Mouse (Mus musculus) thymus, postnatal 25 days (tissue): ENCODE data around the gene H2-T3.
A peak's percentile ranks its signal among the peaks of the same experiment; 100 is the strongest.
"Not testable (repeated sequence)": the region's sequence is repeated elsewhere in the genome, so short reads cannot be mapped to it uniquely, and the experiment has no call there.

Source experiments
- DNase-seq: peaks from one replicate; pipeline ENCODE4 v3.0.0; 2022

H2-T3 gene

DNA sequence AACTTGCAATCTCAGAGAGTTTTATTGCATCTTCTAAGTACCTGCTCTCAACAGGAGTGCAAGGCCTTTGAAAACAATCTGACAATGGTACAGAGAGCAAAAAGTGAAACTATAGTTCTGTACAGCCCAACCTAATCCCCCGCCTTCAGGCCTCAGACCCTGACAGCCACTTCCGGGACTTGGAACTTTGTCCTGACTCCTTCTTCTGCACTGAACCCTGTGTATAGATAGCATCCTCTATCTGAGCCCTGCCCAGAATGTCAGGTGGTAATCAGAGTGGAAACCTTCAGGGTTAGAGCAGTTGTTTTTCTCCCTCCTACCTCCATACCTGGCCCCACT lies at the start of gene H2-T3:
Gene H2-T3 (minus strand): TSS at position 119 of the 339 bp plus-strand sequence.
- DNase-seq = peak; percentile 49

DNA sequence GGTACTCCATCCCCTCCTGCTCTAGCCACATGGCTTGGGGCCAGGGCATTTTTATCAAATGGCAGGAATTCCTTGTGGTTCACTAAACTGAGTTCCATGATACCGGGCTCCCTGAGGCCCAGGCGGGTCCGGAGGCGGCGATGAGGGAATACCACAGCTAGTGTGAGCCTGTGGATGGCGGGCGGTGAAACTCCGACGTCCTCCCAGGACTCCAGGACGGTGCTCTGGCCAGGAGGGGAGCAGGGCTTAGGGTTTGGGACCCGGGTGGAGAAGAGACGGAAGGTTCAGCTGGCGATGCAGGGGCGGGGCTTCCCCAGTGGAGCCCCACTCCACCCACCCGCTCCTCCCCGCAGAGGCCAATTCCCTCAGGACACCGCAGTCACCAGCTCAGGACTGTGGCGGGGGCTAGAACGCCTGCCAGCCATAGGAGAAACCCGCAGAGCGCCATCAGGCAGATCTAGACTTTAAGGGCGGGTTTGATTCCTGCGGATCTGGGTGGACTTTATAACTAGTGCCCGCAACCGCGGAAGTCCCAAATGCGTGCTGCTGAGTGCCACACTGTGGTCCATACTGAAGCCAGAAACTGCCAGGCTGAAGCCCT lies 47.3 kb upstream of the H2-T3 start:
- no peak for DNase-seq

DNA sequence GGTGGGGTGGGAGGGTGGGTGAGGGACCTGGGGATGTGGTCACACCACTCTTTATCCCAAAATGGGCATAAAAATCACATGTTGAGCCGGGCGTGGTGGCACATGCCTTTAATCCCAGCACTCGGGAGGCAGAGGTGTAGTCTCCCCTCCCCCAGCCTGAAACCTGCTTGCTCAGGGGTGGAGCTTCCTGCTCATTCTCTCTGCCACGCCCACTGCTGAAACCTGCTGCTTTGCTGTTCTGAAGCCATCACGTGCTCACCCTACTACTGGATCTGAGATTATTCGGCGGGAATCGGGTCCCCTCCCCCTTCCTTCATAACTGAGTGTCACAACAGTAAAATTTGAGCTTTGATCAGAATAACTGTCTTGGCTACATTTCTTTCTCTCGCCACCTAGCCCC lies 45.2 kb upstream of the H2-T3 start:
- peak; percentile 75 for DNase-seq

DNA sequence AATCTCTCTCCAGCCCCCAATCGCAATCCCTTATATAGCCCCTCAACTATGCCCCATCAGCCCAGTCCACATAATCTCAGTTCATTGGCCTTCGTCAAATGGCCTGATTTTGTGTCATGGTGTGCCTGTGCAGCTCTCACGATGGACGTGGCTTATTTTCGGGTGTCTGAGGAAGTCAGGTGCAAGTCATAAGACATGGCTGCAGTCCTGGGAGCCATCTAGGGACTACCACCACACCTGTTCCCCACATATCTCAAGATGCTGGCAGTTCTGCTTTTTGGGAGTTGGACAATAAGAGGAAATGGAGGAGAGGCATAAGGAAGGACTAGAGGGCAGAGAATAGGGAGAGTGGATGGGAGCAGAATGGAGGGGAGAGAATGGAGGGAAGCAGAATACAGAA lies 43.5 kb upstream of the H2-T3 start:
- DNase-seq = no peak

DNA sequence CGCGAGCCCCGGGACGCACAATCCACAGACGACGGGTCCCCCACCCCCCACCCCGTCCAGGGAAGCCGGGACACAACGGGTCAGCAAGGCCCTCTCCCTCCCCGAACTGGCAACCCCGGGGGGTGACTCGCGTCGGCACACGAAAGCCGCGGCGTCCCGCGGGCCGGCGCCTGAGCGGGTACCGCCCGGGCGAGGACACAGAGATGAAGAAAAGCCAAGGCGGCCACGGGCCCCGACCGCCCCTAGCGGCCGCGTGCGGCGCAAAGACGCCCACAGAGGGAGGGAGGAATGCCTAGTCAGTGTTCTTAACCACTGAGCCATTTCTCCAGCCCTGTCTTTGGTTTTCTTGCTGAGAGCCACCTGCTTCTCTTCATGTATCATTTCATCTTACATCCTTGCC lies 41.2 kb upstream of the H2-T3 start:
- DNase-seq = peak; percentile 85

DNA sequence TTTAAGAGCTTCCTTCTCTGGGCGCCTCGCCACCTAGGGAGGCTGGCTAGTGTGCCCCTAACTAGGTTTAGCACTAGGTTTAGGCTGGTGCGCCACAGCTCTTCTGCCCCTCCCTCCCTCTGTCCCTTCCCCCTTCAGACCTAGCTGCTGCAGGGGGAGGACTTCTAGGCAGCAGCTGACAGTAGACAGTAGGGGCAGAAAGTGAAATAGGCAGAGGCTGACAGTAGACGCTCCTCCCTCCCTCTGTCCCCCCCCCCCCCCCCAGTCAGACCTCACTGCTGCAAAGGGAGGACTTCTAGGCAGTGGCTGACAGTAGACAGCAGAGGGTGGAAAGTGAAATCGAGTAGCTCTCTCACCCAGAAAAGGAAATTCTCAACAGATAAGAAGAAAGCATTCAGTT lies 39.0 kb upstream of the H2-T3 start:
- peak; percentile 45 for DNase-seq

DNA sequence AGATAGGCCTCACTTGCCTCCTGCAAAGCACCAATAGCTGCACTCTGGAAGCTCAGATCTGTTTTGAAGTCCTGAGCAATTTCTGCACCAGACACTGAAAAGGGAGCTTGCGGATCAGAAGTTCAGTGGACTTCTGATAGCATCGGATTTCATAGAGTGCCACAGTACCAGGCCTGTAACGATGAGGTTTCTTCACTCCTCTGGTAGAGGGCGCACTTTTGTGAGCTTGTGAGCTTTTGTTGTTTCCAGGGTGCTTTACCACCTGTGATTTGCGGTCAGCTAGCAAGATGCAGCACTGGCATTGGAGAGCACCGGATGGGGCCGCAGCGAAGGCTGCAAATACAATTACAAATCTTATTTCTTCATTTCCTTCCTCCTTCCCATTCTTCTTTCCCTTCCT lies 36.8 kb upstream of the H2-T3 start:
- peak; percentile 77 for DNase-seq

DNA sequence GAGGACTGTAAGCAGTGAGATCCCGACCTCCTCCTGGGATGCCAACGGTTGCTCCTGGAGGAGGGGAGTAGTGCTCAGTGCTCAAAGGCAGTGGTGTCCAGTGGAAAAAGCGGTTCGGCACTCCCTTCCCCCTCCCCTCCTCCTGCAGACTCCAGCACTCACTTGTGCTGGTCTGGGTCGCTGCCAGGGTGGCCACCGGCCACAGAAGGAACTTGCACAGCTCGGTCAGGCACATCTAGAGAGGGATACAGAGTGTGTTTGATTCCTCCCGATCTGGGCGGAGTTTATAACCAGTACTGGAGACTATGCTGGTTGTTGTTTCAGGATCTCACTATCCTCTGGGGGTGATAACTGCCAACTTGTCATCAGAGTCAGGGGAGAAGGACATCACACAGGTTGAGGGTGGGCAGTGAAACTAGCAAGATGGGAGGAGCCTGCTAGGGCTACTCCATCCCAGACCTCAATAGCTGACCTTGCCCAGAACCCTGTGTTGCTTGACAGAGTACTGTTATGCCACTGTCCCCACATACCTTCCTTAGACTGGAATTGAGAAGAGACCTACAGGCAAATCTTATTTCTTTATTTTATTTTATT lies 35.2 kb upstream of the H2-T3 start:
- no peak for DNase-seq

DNA sequence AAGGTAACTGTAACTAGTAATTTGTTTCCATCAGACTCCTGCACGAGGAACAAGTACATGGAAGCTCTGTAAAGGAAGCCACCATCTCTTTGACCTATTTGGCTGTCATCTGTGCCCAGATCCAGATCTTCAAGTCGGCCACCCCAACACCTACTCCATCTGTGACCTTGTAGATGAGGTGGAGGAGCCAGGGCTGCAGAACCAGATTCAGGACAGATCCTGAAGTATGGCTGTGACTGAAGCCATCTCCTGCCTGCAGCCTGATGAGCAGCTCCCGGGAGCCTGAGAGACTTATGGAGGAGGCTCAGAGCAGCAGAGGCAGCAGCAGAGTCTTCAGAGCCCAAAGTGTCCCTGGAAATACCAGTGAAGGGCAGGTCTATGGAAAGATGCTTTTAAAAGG lies 34.4 kb upstream of the H2-T3 start:
- no peak for DNase-seq

DNA sequence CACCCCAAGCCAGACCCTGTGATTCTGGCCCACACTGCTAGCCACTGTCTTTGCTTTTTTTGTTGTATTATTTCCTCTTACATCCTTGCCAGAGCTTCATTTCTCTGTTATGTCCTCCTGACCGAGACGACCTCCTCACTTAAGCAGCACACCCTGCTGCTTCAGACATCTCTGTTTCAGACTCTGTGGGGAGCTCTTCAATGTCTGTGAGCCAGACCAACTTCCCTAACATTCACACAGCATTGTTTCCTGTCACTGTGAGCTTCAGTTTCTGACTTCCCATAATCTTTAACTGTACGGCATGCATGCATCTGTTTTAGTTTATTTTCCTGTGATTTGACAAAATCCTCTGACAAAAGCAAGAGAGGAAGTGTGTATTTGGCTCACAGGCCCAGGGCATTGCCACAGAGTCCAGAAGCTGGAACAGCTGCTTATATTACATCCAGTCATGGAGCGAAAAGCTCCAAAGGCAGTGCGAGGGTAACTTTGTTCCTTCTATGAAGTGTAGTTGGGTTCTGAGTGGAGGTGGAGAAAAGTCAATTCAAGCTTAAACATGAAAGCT lies 28.6 kb upstream of the H2-T3 start:
- no peak for DNase-seq

DNA sequence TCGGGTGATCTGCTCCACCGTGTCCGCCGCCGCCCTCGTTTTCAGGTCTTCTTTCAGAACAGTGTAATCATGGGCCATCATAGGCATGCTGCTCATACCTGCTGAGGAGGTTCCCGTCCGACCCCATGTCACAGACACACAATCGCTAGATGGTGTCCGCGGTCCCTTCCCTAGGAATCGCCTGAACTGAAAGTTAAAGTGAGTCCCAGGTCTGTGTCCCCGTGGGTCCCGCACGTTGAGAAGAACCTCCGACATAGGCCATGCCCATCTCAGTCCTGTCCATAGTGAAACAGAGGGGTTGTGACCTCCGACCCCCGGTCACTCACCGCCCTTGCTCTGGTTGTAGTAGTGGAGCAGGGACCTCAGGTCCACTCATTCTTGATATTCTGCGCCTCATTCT lies 25.5 kb upstream of the H2-T3 start:
- DNase-seq = no peak

DNA sequence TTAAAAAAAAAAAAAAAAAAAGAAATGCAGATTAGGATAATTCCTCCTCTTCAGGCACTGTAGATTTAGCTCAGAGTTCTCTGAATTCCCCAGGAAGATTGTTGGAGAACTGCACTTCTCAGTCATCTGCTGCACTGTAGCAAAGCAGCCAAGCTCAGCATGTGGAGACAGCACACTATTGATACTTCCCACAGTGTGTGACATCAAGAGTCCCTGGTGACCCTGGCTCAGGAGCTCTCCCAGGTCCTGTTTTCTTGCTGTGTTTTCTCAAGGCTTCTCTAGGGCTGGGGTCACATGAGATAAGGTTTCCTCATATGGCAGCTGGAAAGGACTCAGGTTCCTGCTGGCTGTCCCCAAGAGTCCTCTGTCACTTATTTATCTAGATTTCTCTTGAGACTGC lies 16.8 kb upstream of the H2-T3 start:
- no peak for DNase-seq

DNA sequence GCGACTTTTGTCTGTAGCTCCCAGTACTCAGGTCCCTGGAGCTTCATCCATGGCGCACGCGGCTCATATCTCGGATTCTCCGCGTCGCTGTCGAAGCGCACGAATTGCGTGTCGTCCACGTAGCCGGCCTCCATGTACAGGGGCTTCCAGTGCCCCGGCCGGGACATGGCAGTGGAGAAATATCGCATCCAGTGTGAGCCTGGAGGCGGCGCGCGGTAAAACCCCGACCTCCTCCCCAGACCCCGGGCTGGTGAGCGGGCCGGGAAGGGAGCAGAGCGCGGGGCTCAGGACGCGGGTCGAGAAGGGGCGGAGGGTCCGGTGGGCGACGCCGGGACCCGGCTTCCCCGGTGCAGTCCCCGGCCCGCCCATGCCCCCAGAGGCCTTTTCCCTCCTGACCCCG lies 15.8 kb upstream of the H2-T3 start:
- DNase-seq = no peak

DNA sequence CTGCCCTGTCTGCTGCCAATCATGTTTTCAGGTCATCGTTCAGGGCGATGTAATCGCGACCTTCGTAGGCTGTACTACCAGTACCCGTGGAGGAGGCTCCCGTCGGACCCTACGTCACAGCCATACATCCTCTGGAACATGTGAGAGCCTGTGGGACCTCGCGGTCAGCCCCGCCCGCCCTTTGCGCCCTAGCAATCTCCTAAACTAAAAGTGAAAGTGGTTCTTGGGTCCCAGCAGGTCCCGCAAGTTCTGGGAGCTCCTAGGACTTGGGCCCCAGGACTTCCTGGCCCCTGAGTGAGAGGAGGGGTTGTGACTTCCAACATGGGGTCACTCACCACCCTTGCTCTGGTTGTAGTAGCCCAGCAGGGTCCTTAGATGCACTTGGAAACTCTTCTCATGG lies 15.4 kb upstream of the H2-T3 start:
- peak; percentile 40 for DNase-seq

DNA sequence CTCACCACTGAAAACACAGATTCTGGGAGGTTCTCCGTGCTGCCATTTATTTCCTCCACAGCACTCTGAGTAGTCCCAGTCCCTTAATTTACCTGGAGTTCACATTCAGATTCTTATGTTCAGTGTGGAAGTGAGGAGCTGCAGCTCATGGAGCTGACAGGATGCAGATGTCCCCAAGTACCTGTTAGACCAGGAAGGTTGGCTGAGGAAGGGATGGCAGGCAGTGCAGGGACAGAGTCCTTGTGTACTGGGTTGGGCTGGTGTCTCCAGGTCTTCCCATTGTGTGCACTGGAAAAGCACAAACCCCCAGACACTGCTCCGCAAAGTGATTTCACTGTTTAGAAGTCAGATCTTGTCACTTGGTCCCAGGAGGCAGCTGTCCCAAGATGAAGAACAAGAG lies 11.8 kb upstream of the H2-T3 start:
- DNase-seq = no peak

DNA sequence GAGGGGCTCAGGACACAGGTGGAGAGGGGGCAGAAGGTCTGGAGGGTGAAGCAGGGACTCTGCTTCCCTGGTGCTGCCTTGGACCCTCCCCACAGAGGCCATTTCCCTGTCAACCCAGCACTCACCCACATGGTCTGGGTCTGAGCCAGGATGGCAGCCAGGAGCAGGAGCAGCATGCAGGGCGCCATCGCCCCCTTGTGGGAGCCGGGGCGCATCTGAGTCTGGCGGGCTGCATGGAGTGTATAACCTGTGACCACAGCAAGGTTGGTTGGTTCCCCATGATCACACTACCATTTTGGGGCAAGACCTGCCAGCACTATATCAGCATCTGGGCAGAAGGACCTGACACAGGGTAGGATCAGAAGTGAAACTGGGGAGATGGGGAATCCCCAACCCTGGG lies 8.2 kb upstream of the H2-T3 start:
- peak; percentile 79 for DNase-seq

DNA sequence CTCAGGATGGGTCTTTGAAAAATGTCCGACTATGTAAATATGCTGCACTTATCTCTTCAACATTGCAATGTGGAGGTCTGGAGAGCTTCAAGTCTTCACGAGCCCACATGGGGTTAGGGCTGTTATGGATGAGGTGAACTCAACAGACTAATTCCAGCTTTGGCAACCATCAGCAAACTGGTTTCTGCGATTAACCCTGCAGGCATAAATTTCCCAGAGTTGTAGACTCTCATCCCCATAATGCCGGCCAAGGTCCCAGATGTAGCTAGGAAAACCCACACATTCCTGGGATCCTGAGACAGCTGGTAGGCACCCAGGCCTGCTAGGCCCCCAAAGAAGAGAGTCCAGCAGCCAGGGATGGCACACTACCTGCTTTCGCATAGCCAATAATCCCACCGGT lies 4.4 kb upstream of the H2-T3 start:
- no peak for DNase-seq

DNA sequence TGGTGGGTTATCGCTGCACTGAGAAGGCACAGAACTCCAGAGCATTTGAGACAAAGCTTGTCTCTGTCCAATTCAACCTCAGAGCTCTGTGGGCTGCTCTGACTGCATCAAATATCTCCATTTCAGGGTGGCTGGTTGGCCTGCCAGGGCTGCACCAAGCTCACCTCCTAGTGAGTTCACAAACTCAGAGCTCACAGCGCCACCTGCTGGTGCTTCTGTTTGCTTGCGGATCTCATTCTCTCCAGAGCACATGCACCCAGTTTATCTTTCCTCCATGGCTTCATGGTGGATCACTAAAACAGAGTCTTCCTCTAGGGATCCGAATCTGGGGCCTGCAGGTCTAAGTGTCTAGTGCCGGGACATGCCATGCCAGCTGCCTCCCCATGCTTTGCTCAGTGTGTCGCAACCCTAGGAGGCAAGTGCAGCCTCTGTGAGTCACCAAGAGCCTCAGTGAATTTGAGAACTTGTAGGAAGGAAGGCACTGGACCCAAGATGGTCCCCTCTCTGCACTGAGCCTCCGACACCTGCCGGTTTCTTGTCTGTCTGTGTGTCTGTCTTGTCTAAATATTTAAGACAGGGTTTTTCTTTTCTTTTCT lies 3.6 kb upstream of the H2-T3 start:
- DNase-seq = peak; percentile 81

DNA sequence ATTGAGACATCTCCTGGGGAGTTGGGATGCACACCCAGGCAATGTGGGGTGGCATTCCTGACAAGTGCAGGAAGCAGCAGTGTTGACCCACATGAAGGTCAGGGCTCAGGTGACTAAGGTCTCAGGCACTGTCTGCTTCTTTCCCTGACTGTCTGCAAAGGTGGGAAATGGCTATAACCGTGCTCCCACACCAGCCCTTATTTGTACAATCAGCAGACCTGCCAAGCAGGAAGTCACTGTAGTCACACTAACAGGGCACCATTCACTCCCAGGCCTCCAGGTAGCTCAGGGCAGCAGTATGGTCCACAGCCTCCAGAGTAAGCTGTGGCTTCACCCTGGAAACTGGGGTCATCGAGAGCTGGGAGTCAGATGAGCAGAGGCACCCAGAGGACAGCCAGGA lies 2.3 kb upstream of the H2-T3 start:
- DNase-seq = peak; percentile 47

DNA sequence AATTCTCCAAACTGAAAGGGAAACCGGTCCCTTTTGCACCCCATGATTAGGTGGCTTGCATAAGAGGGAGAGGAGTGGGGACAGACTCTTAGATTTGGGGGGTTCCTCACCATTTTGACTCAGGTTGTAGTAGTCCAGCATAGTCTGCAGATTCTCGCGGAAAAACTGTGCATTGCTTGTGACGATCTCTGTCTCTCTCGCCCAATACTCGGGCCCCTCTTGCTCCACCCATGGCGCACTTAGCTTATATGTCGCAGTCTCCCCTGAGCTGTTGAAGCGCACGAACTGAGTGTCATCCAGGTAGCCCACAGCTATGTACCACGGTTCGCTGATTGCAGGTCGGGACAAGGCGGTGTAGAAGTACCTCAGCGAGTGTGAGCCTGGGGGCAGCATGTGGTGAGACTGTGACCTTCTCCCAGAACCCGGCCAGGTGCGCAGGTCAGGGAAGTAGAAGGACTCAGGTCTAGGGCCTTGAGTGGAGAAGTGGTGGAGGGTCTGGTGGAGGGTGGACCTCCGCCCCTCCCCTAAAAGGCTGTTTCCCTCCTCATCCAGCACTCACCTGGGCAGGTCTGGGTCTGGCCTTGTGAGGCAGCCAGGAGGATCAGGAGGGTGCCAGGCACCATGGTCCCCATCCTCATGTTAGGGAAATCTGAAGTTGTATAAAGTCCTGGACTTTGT lies 457 bp downstream of the H2-T3 start:
- peak; percentile 43 for DNase-seq

DNA sequence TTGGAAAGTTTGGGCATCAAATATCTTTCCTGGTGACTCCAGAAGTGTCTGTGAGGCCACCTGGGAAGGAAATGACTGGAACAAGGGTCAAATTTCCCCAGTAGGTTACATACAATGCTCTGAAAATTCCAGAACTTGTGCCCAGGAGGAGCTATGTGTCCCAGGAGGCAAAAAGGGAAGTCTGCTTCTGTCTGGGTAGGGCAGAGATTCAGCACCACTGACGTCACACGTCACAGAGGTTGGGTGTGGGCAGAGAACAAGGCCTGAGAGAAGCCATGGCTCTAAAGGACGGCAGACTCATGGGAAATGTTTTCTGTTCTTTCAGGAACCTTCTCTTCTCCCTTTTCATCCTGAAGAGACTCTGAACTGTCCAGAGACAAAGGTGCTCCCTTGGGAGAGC lies 2.5 kb downstream of the H2-T3 start:
- no peak for DNase-seq

DNA sequence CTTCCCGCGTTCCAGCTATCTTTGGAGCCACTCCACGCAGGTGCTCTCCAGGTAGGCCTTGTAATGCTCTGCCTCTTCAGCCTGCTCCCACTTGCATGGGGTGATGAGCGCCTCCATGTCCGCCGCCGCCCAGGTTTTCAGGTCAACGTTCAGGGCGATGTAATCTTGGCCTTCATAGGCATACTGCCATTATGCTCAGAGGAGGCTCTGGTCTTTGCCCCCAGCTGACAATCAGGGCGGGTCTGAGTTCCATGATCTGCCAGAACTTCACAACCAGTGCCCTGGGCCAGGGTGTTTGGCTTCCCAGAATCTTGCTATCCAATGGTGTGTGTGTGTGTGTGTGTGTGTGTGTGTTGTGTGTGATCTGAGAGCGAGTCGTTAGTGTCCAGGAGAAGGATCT lies 7.9 kb downstream of the H2-T3 start:
- DNase-seq = no peak

DNA sequence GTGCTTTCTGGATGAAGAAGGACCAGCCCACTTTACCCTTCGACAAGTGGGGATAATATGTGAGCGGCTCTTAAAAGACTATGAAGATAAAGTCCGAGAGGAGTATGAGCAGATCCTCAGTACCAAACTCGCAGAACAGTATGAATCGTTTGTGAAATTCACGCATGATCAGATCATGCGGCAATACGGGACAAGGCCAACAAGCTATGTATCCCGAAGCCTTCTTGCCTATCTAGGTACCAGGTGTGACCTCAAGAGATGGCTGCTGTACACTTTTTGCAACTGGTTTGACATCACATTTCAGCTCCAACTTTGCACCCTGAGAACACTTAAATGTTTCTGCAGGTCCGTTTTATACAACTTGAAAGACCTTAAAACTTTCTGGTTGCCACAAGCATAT lies 10.6 kb downstream of the H2-T3 start:
- DNase-seq = not testable (repeated sequence)

DNA sequence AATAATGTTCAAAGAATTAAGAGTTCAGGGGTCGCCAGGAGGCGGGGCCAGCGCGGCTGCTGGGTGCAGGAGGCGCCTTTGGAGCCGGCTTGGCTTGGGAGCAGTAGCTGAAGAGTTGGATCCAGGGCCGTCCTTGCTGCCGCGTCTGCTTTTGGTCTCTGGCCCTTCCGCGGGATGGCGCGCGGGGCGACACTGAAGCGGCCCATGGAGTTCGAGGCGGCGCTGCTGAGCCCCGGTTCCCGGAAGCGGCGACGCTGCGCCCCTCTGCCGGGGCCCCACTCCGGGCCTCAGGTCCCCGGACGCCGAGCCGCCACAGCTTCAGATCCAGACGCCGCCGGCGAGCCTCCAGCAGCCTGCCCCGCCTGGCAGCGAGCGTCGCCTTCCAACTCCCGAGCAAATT lies 11.1 kb downstream of the H2-T3 start:
- DNase-seq = peak; percentile 70
